Mouse (Mus musculus): ENCODE data around the gene Lsmem1.
"Not testable (repeated sequence)": the region's sequence is repeated elsewhere in the genome, so short reads cannot be mapped to it uniquely, and the experiment has no call there.

The Lsmem1 gene

GRCm38 (mm10) chr12:40214888-40215876 lies 15.9 kb upstream of the Lsmem1 start:
- no peak for DNase-seq (ENCODE audit: low spot score in 2 of 2)

GRCm38 (mm10) chr12:40209049-40209448 lies 9.8 kb upstream of the Lsmem1 start:
- no peak for DNase-seq (ENCODE audit: low spot score in 2 of 2)

GRCm38 (mm10) chr12:40207909-40208308 lies 8.6 kb upstream of the Lsmem1 start:
- DNase-seq (ENCODE audit: low spot score in 2 of 2), result no peak

GRCm38 (mm10) chr12:40202161-40203035 lies 3.1 kb upstream of the Lsmem1 start:
- no peak for DNase-seq (ENCODE audit: low spot score in 2 of 2)

GRCm38 (mm10) chr12:40200484-40201235 lies 1.4 kb upstream of the Lsmem1 start:
- DNase-seq (ENCODE audit: low spot score in 2 of 2), result no peak

GRCm38 (mm10) chr12:40199795-40200402 lies 609 bp upstream of the Lsmem1 start:
- peak; percentile 58 to 76 for DNase-seq (ENCODE audit: low spot score in 2 of 2)

GRCm38 (mm10) chr12:40198427-40198826 lies 863 bp downstream of the Lsmem1 start:
- DNase-seq (ENCODE audit: low spot score in 2 of 2), result peak; percentile 56 to 59

GRCm38 (mm10) chr12:40198019-40198418 lies 1.3 kb downstream of the Lsmem1 start:
- no peak for DNase-seq (ENCODE audit: low spot score in 2 of 2)

- DNase-seq (ENCODE audit: low spot score in 2 of 2), result peak; percentile 38 to 48
These were observed 1.8 kb downstream of the Lsmem1 start for GRCm38 (mm10) chr12:40197511-40197910.

GRCm38 (mm10) chr12:40185474-40185873 lies 13.8 kb downstream of the Lsmem1 start:
- DNase-seq (ENCODE audit: low spot score in 2 of 2), result no peak

- DNase-seq (ENCODE audit: low spot score in 2 of 2), result no peak
These were observed 22.2 kb downstream of the Lsmem1 start for GRCm38 (mm10) chr12:40177089-40177488.

GRCm38 (mm10) chr12:40176158-40176557 lies 23.1 kb downstream of the Lsmem1 start:
- no peak for DNase-seq (ENCODE audit: low spot score in 2 of 2)

GRCm38 (mm10) chr12:40175171-40175570 lies 24.1 kb downstream of the Lsmem1 start:
- not testable (repeated sequence) for DNase-seq (ENCODE audit: low spot score in 2 of 2)

GRCm38 (mm10) chr12:40171637-40172036 lies 27.7 kb downstream of the Lsmem1 start:
- no peak for DNase-seq (ENCODE audit: low spot score in 2 of 2)

GRCm38 (mm10) chr12:40169675-40170074 lies 29.6 kb downstream of the Lsmem1 start:
- no peak for DNase-seq (ENCODE audit: low spot score in 2 of 2)

- DNase-seq (ENCODE audit: low spot score in 2 of 2), result peak in 1 of 2 experiments; percentile 12
These were observed 34.7 kb downstream of the Lsmem1 start for GRCm38 (mm10) chr12:40164621-40165020.

- DNase-seq (ENCODE audit: low spot score in 2 of 2), result no peak
These were observed 38.5 kb downstream of the Lsmem1 start for GRCm38 (mm10) chr12:40160777-40161176.

GRCm38 (mm10) chr12:40154188-40154587 lies 45.1 kb downstream of the Lsmem1 start:
- DNase-seq (ENCODE audit: low spot score in 2 of 2), result no peak

- no peak for DNase-seq (ENCODE audit: low spot score in 2 of 2)
These were observed 46.8 kb downstream of the Lsmem1 start for GRCm38 (mm10) chr12:40152353-40153069.

- no peak for DNase-seq (ENCODE audit: low spot score in 2 of 2)
These were observed 52.0 kb downstream of the Lsmem1 start for GRCm38 (mm10) chr12:40147319-40147718.
